ENCODE assay signal across 14 mouse cellular contexts in the genomic region with DNA sequence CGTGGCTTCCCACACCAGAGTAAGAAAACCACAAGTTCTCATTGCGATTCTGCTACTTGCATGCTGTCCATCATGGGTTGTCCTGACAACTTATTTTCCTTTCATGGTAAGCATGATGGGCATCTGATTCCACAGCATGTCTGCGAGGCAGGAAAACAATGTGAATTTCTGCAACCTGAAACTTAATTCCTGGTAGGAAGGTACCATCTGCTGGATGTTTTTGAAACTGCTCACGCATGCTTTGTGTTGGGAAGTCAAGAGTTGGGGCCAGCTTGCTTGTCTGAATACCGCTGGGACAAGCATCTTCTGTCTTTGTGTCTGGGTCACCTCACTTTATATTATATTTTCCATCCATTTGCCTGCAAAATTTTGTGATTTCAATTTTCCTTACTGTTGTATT.
DNase-seq lines count a peak whose midpoint lies in the region; ATAC-seq and TF ChIP-seq lines count a peak whose summit lies in the region.
"Had no signal": no experiment of that assay in that cellular context is flagged by ENCODE, and none has a peak within 500 bp of the region (broad histone marks: within the 10 kb centered on the region; RNA-seq: fewer than 3 reads in every experiment).

No protein-coding gene starts in this region.

- no peak overlapping the region for H3K27ac ChIP-seq in hindbrain, embryonic 14.5 days
- no peak overlapping the region for H3K27ac ChIP-seq in hindbrain, embryonic 10.5 days
- no peak overlapping the region for H3K27ac ChIP-seq in neural tube, embryonic 14.5 days (ENCODE audit: low read depth, low read length)
- H3K27ac ChIP-seq in neural tube, embryonic 15.5 days (replicated peaks) = no peak overlapping the region
- no peak overlapping the region for H3K27ac ChIP-seq in stomach, postnatal 0 days (replicated peaks)
- H3K27ac ChIP-seq: heart, embryonic 15.5 days; liver, embryonic 12.5 days had no signal

- H3K4me2 ChIP-seq in hindbrain, embryonic 14.5 days (replicated peaks) = no peak overlapping the region
- H3K4me2 ChIP-seq in neural tube, embryonic 14.5 days (ENCODE audit: low read depth, low read length) = no peak overlapping the region
- H3K4me2 ChIP-seq in neural tube, embryonic 15.5 days = no peak overlapping the region
- no peak overlapping the region for H3K4me2 ChIP-seq in stomach, postnatal 0 days (replicated peaks; ENCODE audit: low read depth)
- H3K4me2 ChIP-seq: heart, embryonic 15.5 days; liver, embryonic 12.5 days had no signal

- no peaks in the 10 kb centered on the region for H3K9me3 ChIP-seq in hindbrain, embryonic 14.5 days (ENCODE audit: control insufficient read depth, low read length)
- H3K9me3 ChIP-seq in hindbrain, embryonic 10.5 days = no peaks in the 10 kb centered on the region
- no peaks in the 10 kb centered on the region for H3K9me3 ChIP-seq in neural tube, embryonic 14.5 days (ENCODE audit: control insufficient read depth, low read length)
- no peaks in the 10 kb centered on the region for H3K9me3 ChIP-seq in neural tube, embryonic 15.5 days (replicated peaks)
- H3K9me3 ChIP-seq in stomach, postnatal 0 days (ENCODE audit: control insufficient read depth, low read length) = 0 out of 2 replicates have a peak, but pooled peaks cover 3% of the 10 kb centered on the region
- H3K9me3 ChIP-seq: heart, embryonic 15.5 days; liver, embryonic 12.5 days had no signal

- TF ChIP-seq EP300 in stomach, postnatal 0 days (optimal IDR thresholded peaks at IDR 0.05) = no peak

- ATAC-seq in hindbrain, embryonic 14.5 days (ENCODE audit: low FRiP score) = 0 out of 2 replicates have a peak, but pooled peaks have one; percentile 49
- peak; percentile 63; the same call in 1 of the 2 replicates for ATAC-seq in neural tube, embryonic 14.5 days (ENCODE audit: low read depth)
- ATAC-seq in neural tube, embryonic 15.5 days (ENCODE audit: low FRiP score) = no peak
- no peak for ATAC-seq in stomach, postnatal 0 days (ENCODE audit: low FRiP score, low TSS enrichment)
- ATAC-seq: liver, embryonic 12.5 days had no signal

- whole genome bisulfite sequencing in hindbrain, embryonic 14.5 days = 68% methylated on average over 5 of the region's 5 CpGs
- 80% methylated on average over 5 of the region's 5 CpGs for WGBS in hindbrain, embryonic 10.5 days
- 79% methylated on average over 5 of the region's 5 CpGs for WGBS in neural tube, embryonic 14.5 days
- WGBS in neural tube, embryonic 15.5 days = 75% methylated on average over 5 of the region's 5 CpGs
- 71% methylated on average over 5 of the region's 5 CpGs for WGBS in stomach, postnatal 0 days

- H3K36me3 ChIP-seq in hindbrain, embryonic 14.5 days (replicated peaks; ENCODE audit: control insufficient read depth, insufficient read depth) = no peaks in the 10 kb centered on the region
- no peaks in the 10 kb centered on the region for H3K36me3 ChIP-seq in hindbrain, embryonic 10.5 days
- H3K36me3 ChIP-seq in neural tube, embryonic 14.5 days (ENCODE audit: control insufficient read depth, insufficient read depth, low read length) = no peaks in the 10 kb centered on the region
- H3K36me3 ChIP-seq in neural tube, embryonic 15.5 days = no peaks in the 10 kb centered on the region
- no peaks in the 10 kb centered on the region for H3K36me3 ChIP-seq in stomach, postnatal 0 days (ENCODE audit: control insufficient read depth, insufficient read depth, low read length)
- H3K36me3 ChIP-seq: heart, embryonic 15.5 days; liver, embryonic 12.5 days had no signal

- peak; percentile 68 for DNase-seq in hindbrain, embryonic 14.5 days (ENCODE audit: low spot score)
- DNase-seq in hindbrain, embryonic 10.5 days (ENCODE audit: low spot score) = no peak
- peak; percentile 34 to 56 for DNase-seq in layer of hippocampus, postnatal 10 days (ENCODE audit: low spot score in 2 of 2)
- DNase-seq in stomach, postnatal 0 days (ENCODE audit: low spot score) = no peak
- DNase-seq in spleen, adult 18-20 months = no peak
- no peak for DNase-seq in adrenal gland, postnatal 14 days
- DNase-seq: adrenal gland, adult 8-10 months; cerebellum, postnatal 36 days; kidney, postnatal 14 days; thymus, postnatal 25 days had no signal

- H3K9ac ChIP-seq in hindbrain, embryonic 14.5 days = no peak overlapping the region
- no peak overlapping the region for H3K9ac ChIP-seq in neural tube, embryonic 14.5 days (replicated peaks; ENCODE audit: low read depth, low read length)
- no peak overlapping the region for H3K9ac ChIP-seq in neural tube, embryonic 15.5 days (replicated peaks)
- H3K9ac ChIP-seq in stomach, postnatal 0 days (ENCODE audit: low read length) = no peak overlapping the region
- H3K9ac ChIP-seq: heart, embryonic 15.5 days; liver, embryonic 12.5 days had no signal

- no peaks in the 10 kb centered on the region for H3K27me3 ChIP-seq in hindbrain, embryonic 14.5 days (ENCODE audit: control insufficient read depth, insufficient read depth, low read length)
- H3K27me3 ChIP-seq in hindbrain, embryonic 10.5 days (ENCODE audit: insufficient read depth, poor library complexity, severe bottlenecking) = no peaks in the 10 kb centered on the region
- H3K27me3 ChIP-seq in neural tube, embryonic 14.5 days (ENCODE audit: control insufficient read depth, insufficient read depth, low read length) = no peaks in the 10 kb centered on the region
- H3K27me3 ChIP-seq in neural tube, embryonic 15.5 days (replicated peaks) = no peaks in the 10 kb centered on the region
- no peaks in the 10 kb centered on the region for H3K27me3 ChIP-seq in stomach, postnatal 0 days (ENCODE audit: control insufficient read depth, insufficient read depth, low read length)
- H3K27me3 ChIP-seq: heart, embryonic 15.5 days; liver, embryonic 12.5 days had no signal

- TF ChIP-seq CTCF in stomach, postnatal 0 days (IDR thresholded peaks at IDR 0.05; ENCODE audit: low read depth) = peak; percentile 55

- H3K4me3 ChIP-seq in hindbrain, embryonic 14.5 days (replicated peaks; ENCODE audit: low read length) = no peak overlapping the region
- H3K4me3 ChIP-seq in hindbrain, embryonic 10.5 days = no peak overlapping the region
- no peak overlapping the region for H3K4me3 ChIP-seq in neural tube, embryonic 14.5 days (ENCODE audit: low read depth, low read length)
- no peak overlapping the region for H3K4me3 ChIP-seq in neural tube, embryonic 15.5 days (replicated peaks)
- H3K4me3 ChIP-seq in stomach, postnatal 0 days (ENCODE audit: low read depth, low read length) = no peak overlapping the region
- H3K4me3 ChIP-seq: heart, embryonic 15.5 days; liver, embryonic 12.5 days had no signal

- no peaks in the 10 kb centered on the region for H3K4me1 ChIP-seq in hindbrain, embryonic 14.5 days (replicated peaks; ENCODE audit: control insufficient read depth, insufficient read depth, low read length)
- H3K4me1 ChIP-seq in hindbrain, embryonic 10.5 days (replicated peaks) = no peaks in the 10 kb centered on the region
- H3K4me1 ChIP-seq in neural tube, embryonic 14.5 days (ENCODE audit: control insufficient read depth, insufficient read depth, low read length) = no peaks in the 10 kb centered on the region
- no peaks in the 10 kb centered on the region for H3K4me1 ChIP-seq in neural tube, embryonic 15.5 days
- H3K4me1 ChIP-seq in stomach, postnatal 0 days (replicated peaks; ENCODE audit: control insufficient read depth, insufficient read depth) = no peaks in the 10 kb centered on the region
- H3K4me1 ChIP-seq: heart, embryonic 15.5 days; liver, embryonic 12.5 days had no signal

Comparison
In these comparisons a context has a peak if more than half of its experiments do, and no peak if none do; other contexts are left out.
1. ATAC-seq: peak in hindbrain, embryonic 14.5 days (single experiment) and neural tube, embryonic 14.5 days (single experiment); none in neural tube, embryonic 15.5 days (single experiment) and stomach, postnatal 0 days (single experiment).
2. DNase-seq: peak in hindbrain, embryonic 14.5 days (single experiment) and layer of hippocampus, postnatal 10 days (2 of 2); none in hindbrain, embryonic 10.5 days (single experiment), stomach, postnatal 0 days (single experiment), spleen, adult 18-20 months (0 of 2) and adrenal gland, postnatal 14 days (single experiment).